Mouse (Mus musculus): ENCODE results near the gene Dip2b. TPM values are rescaled to one million over a fixed set of nuclear protein-coding genes. Genes with fewer than 3 reads are reported as not detected.

Gene Dip2b
- polyA plus RNA-seq, 1 experiment = 7.1 TPM

GRCm38 (mm10) chr15:100183510-100183909 is 145.0 kb downstream of the Dip2b start:
- Histone ChIP-seq H3K4me3 (replicated peaks; ENCODE audit: control insufficient read depth, low read depth, low read length) (no peak overlapping the region), H3K4me1 (ENCODE audit: control insufficient read depth, insufficient read depth, low read length) (peaks cover 2% of the 10 kb centered on the region; the same call in 1 of the 2 replicates), H3K27ac (ENCODE audit: control insufficient read depth, insufficient read depth, low read depth, low read length, poor library complexity) (no peak overlapping the region)
- TF ChIP-seq CTCF (IDR thresholded peaks at IDR 0.05; ENCODE audit: control insufficient read depth, insufficient read depth, low read length) = no peak
- no peak for TF ChIP-seq POLR2A (IDR thresholded peaks at IDR 0.05; ENCODE audit: borderline replicate concordance, control insufficient read depth, low read depth, low read length)
- 80% methylated on average over 10 of the region's 10 CpGs for WGBS

GRCm38 (mm10) chr15:100184821-100185496 is 146.5 kb downstream of the Dip2b start:
- Histone ChIP-seq H3K4me3 (replicated peaks; ENCODE audit: control insufficient read depth, low read depth, low read length) (no peak overlapping the region), H3K4me1 (ENCODE audit: control insufficient read depth, insufficient read depth, low read length) (peaks cover 2% of the 10 kb centered on the region; the same call in 1 of the 2 replicates), H3K27ac (ENCODE audit: control insufficient read depth, insufficient read depth, low read depth, low read length, poor library complexity) (no peak overlapping the region)
- TF ChIP-seq CTCF (IDR thresholded peaks at IDR 0.05; ENCODE audit: control insufficient read depth, insufficient read depth, low read length) (peak; percentile 38), POLR2A (IDR thresholded peaks at IDR 0.05; ENCODE audit: borderline replicate concordance, control insufficient read depth, low read depth, low read length) (no peak)
- 70% methylated on average over 5 of the region's 5 CpGs for WGBS

- Histone ChIP-seq H3K4me1 (ENCODE audit: control insufficient read depth, insufficient read depth, low read length) (peaks cover 2% of the 10 kb centered on the region; the same call in 1 of the 2 replicates), H3K4me3 (replicated peaks; ENCODE audit: control insufficient read depth, low read depth, low read length) (no peak overlapping the region), H3K27ac (ENCODE audit: control insufficient read depth, insufficient read depth, low read depth, low read length, poor library complexity) (no peak overlapping the region)
- TF ChIP-seq CTCF (IDR thresholded peaks at IDR 0.05; ENCODE audit: control insufficient read depth, insufficient read depth, low read length) (no peak), POLR2A (IDR thresholded peaks at IDR 0.05; ENCODE audit: borderline replicate concordance, control insufficient read depth, low read depth, low read length) (no peak)
- WGBS = 78% methylated on average over 9 of the region's 9 CpGs
Observed at GRCm38 (mm10) chr15:100186234-100186633, 147.8 kb downstream of the Dip2b start.

GRCm38 (mm10) chr15:100186882-100187672 is 148.6 kb downstream of the Dip2b start:
- H3K27ac ChIP-seq (ENCODE audit: control insufficient read depth, insufficient read depth, low read depth, low read length, poor library complexity) = no peak overlapping the region
- no peak overlapping the region for H3K4me3 ChIP-seq (replicated peaks; ENCODE audit: control insufficient read depth, low read depth, low read length)
- WGBS = 64% methylated on average over 8 of the region's 8 CpGs
- peaks cover 2% of the 10 kb centered on the region; the same call in 1 of the 2 replicates for H3K4me1 ChIP-seq (ENCODE audit: control insufficient read depth, insufficient read depth, low read length)
- TF ChIP-seq CTCF (IDR thresholded peaks at IDR 0.05; ENCODE audit: control insufficient read depth, insufficient read depth, low read length) = no peak
- TF ChIP-seq POLR2A (IDR thresholded peaks at IDR 0.05; ENCODE audit: borderline replicate concordance, control insufficient read depth, low read depth, low read length) = no peak

GRCm38 (mm10) chr15:100188542-100188941 is 150.1 kb downstream of the Dip2b start:
- WGBS = 83% methylated on average over 5 of the region's 5 CpGs
- no peak overlapping the region for H3K27ac ChIP-seq (ENCODE audit: control insufficient read depth, insufficient read depth, low read depth, low read length, poor library complexity)

GRCm38 (mm10) chr15:100188962-100189404 is 150.5 kb downstream of the Dip2b start:
- TF ChIP-seq POLR2A (IDR thresholded peaks at IDR 0.05; ENCODE audit: borderline replicate concordance, control insufficient read depth, low read depth, low read length) = no peak
- TF ChIP-seq CTCF (IDR thresholded peaks at IDR 0.05; ENCODE audit: control insufficient read depth, insufficient read depth, low read length) = no peak
- WGBS = 88% methylated on average over 14 of the region's 14 CpGs
- Histone ChIP-seq H3K4me3 (replicated peaks; ENCODE audit: control insufficient read depth, low read depth, low read length) (no peak overlapping the region), H3K4me1 (ENCODE audit: control insufficient read depth, insufficient read depth, low read length) (peaks cover 2% of the 10 kb centered on the region; the same call in 1 of the 2 replicates), H3K27ac (ENCODE audit: control insufficient read depth, insufficient read depth, low read depth, low read length, poor library complexity) (no peak overlapping the region)

More at GRCm38 (mm10) chr15:100188542-100188941, 150.1 kb downstream of the Dip2b start:
- no peak for TF ChIP-seq CTCF (IDR thresholded peaks at IDR 0.05; ENCODE audit: control insufficient read depth, insufficient read depth, low read length)
- no peak for TF ChIP-seq POLR2A (IDR thresholded peaks at IDR 0.05; ENCODE audit: borderline replicate concordance, control insufficient read depth, low read depth, low read length)
- peaks cover 2% of the 10 kb centered on the region; the same call in 1 of the 2 replicates for H3K4me1 ChIP-seq (ENCODE audit: control insufficient read depth, insufficient read depth, low read length)
- H3K4me3 ChIP-seq (replicated peaks; ENCODE audit: control insufficient read depth, low read depth, low read length) = no peak overlapping the region

- WGBS = 86% methylated on average over 5 of the region's 5 CpGs
- peaks cover 2% of the 10 kb centered on the region; the same call in 1 of the 2 replicates for H3K4me1 ChIP-seq (ENCODE audit: control insufficient read depth, insufficient read depth, low read length)
- TF ChIP-seq CTCF (IDR thresholded peaks at IDR 0.05; ENCODE audit: control insufficient read depth, insufficient read depth, low read length) = no peak
- no peak for TF ChIP-seq POLR2A (IDR thresholded peaks at IDR 0.05; ENCODE audit: borderline replicate concordance, control insufficient read depth, low read depth, low read length)
Observed at GRCm38 (mm10) chr15:100190083-100190482, 151.6 kb downstream of the Dip2b start.

More at GRCm38 (mm10) chr15:100190083-100190482, 151.6 kb downstream of the Dip2b start:
- Histone ChIP-seq H3K4me3 (replicated peaks; ENCODE audit: control insufficient read depth, low read depth, low read length) (no peak overlapping the region), H3K27ac (ENCODE audit: control insufficient read depth, insufficient read depth, low read depth, low read length, poor library complexity) (no peak overlapping the region)
